Mouse (Mus musculus): ENCODE results near the gene Hoxc13. TPM values are rescaled to one million over a fixed set of nuclear protein-coding genes. Genes with fewer than 3 reads are reported as not detected.
A peak's percentile ranks its signal among the peaks of the same experiment; 100 is the strongest.

The Hoxc13 gene
- polyA plus RNA-seq, 1 experiment, result not detected

- no peaks in the 10 kb centered on the region for H3K4me1 ChIP-seq (ENCODE audit: control insufficient read depth, insufficient read depth, insufficient read length, low read length)
- no peak overlapping the region for H3K27ac ChIP-seq (replicated peaks; ENCODE audit: low read depth, low read length)
- no peak overlapping the region for H3K4me3 ChIP-seq (ENCODE audit: insufficient read depth, low read depth, low read length)
Observed at GRCm38 (mm10) chr15:102965892-102966775, 45.2 kb downstream of the Hoxc13 start.

DNA sequence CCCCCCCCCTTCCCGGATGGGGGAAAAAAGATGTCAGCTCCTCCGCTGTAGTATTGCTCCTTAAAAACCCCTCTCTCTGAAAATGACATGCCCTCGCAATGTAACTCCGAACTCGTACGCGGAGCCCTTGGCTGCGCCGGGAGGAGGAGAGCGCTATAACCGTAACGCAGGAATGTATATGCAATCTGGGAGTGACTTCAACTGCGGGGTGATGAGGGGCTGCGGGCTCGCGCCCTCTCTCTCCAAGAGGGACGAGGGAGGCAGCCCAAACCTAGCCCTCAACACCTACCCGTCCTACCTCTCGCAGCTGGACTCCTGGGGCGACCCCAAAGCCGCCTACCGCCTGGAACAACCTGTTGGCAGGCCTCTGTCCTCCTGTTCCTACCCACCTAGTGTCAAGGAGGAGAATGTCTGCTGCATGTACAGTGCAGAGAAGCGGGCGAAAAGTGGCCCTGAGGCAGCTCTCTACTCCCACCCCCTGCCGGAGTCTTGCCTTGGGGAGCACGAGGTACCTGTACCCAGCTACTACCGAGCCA is 45.9 kb downstream of the Hoxc13 start, which contains the start of gene Hoxc10:
Gene Hoxc10, plus strand, starts transcription at position 21 of the 536 bp plus-strand sequence.
- no peak within 1 kb of the TSS for H3K27ac ChIP-seq (replicated peaks; ENCODE audit: low read depth, low read length)
- no peaks in the 10 kb centered on the region for H3K4me1 ChIP-seq (ENCODE audit: control insufficient read depth, insufficient read depth, insufficient read length, low read length)
- no peak within 1 kb of the TSS for H3K4me3 ChIP-seq (ENCODE audit: insufficient read depth, low read depth, low read length)

GRCm38 (mm10) chr15:102967312-102967510 is 46.3 kb downstream of the Hoxc13 start, which contains the start of gene Hoxc5:
Gene Hoxc5, plus strand, starts transcription at chr15:102967443.
- Histone ChIP-seq H3K4me3 (ENCODE audit: insufficient read depth, low read depth, low read length) (no peak within 1 kb of the TSS), H3K27ac (replicated peaks; ENCODE audit: low read depth, low read length) (no peak within 1 kb of the TSS), H3K4me1 (ENCODE audit: control insufficient read depth, insufficient read depth, insufficient read length, low read length) (no peaks in the 10 kb centered on the region)

- H3K4me1 ChIP-seq (ENCODE audit: control insufficient read depth, insufficient read depth, insufficient read length, low read length), result no peaks in the 10 kb centered on the region
- H3K27ac ChIP-seq (replicated peaks; ENCODE audit: low read depth, low read length), result no peak overlapping the region
- no peak overlapping the region for H3K4me3 ChIP-seq (ENCODE audit: insufficient read depth, low read depth, low read length)
Observed at GRCm38 (mm10) chr15:102967511-102968397, 46.9 kb downstream of the Hoxc13 start.

DNA sequence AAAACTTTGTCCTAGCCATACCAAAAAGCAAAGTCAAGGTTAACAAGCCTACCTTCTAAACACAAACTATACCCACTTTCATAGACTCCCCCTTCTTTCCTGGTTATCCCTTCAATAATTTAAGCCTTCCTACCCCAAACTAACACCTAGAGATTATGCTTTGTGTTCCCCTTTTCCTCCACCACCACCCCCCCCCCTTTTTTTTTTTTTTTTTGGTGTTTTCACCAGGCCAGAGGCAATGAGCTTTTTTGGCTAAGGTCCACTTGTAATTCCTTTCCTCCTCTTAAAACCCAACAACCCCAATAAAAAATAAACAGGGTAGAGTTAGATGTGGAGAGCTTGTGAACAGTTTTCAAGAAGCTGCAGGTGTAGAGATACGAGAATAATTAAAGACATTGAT is 48.4 kb downstream of the Hoxc13 start:
- Histone ChIP-seq H3K4me1 (ENCODE audit: control insufficient read depth, insufficient read depth, insufficient read length, low read length) (no peaks in the 10 kb centered on the region), H3K27ac (replicated peaks; ENCODE audit: low read depth, low read length) (no peak overlapping the region), H3K4me3 (ENCODE audit: insufficient read depth, low read depth, low read length) (no peak overlapping the region)

GRCm38 (mm10) chr15:102970740-102971139 is 49.8 kb downstream of the Hoxc13 start:
- H3K4me1 ChIP-seq (ENCODE audit: control insufficient read depth, insufficient read depth, insufficient read length, low read length), result no peaks in the 10 kb centered on the region
- H3K4me3 ChIP-seq (ENCODE audit: insufficient read depth, low read depth, low read length), result no peak overlapping the region
- no peak overlapping the region for H3K27ac ChIP-seq (replicated peaks; ENCODE audit: low read depth, low read length)

DNA sequence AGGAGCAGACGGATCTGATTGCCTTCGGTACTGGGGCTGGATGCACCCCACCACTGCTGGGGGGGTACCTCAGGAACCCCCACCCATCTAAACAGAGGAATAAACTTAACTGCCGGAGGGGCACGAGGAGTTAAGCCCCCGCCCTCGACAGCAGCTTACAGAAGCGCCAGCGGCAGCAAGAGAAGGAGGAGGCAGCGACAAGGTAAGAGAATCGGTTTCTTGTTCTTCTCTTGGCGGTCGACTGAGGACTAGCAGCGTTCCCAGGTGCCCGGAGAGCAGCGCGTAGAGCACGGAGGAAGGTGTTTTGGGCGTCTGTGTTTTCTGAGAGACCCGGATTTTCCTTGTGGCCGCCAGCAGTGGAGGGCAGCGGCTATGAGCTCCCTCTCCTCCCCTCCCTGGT is 51.4 kb downstream of the Hoxc13 start:
- H3K4me3 ChIP-seq (ENCODE audit: insufficient read depth, low read depth, low read length), result no peak overlapping the region
- no peak overlapping the region for H3K27ac ChIP-seq (replicated peaks; ENCODE audit: low read depth, low read length)

GRCm38 (mm10) chr15:102972753-102973152 is 51.9 kb downstream of the Hoxc13 start:
- Histone ChIP-seq H3K4me1 (ENCODE audit: control insufficient read depth, insufficient read depth, insufficient read length, low read length) (no peaks in the 10 kb centered on the region), H3K27ac (replicated peaks; ENCODE audit: low read depth, low read length) (no peak overlapping the region), H3K4me3 (ENCODE audit: insufficient read depth, low read depth, low read length) (no peak overlapping the region)

More for the DNA sequence above, 51.4 kb downstream of the Hoxc13 start:
- no peaks in the 10 kb centered on the region for H3K4me1 ChIP-seq (ENCODE audit: control insufficient read depth, insufficient read depth, insufficient read length, low read length)

- no peak overlapping the region for H3K27ac ChIP-seq (replicated peaks; ENCODE audit: low read depth, low read length)
- H3K4me3 ChIP-seq (ENCODE audit: insufficient read depth, low read depth, low read length), result no peak overlapping the region
Observed at GRCm38 (mm10) chr15:102975034-102975433, 54.1 kb downstream of the Hoxc13 start.

GRCm38 (mm10) chr15:102975688-102976111 is 54.8 kb downstream of the Hoxc13 start:
- no peak overlapping the region for H3K4me3 ChIP-seq (ENCODE audit: insufficient read depth, low read depth, low read length)
- no peaks in the 10 kb centered on the region for H3K4me1 ChIP-seq (ENCODE audit: control insufficient read depth, insufficient read depth, insufficient read length, low read length)
- H3K27ac ChIP-seq (replicated peaks; ENCODE audit: low read depth, low read length), result no peak overlapping the region

More at GRCm38 (mm10) chr15:102975034-102975433, 54.1 kb downstream of the Hoxc13 start:
- no peaks in the 10 kb centered on the region for H3K4me1 ChIP-seq (ENCODE audit: control insufficient read depth, insufficient read depth, insufficient read length, low read length)

GRCm38 (mm10) chr15:102976171-102976570 is 55.3 kb downstream of the Hoxc13 start, which contains the start of gene Hoxc9:
Gene Hoxc9, plus strand, starts transcription at chr15:102976439.
- Histone ChIP-seq H3K27ac (replicated peaks; ENCODE audit: low read depth, low read length) (no peak within 1 kb of the TSS), H3K4me1 (ENCODE audit: control insufficient read depth, insufficient read depth, insufficient read length, low read length) (no peaks in the 10 kb centered on the region), H3K4me3 (ENCODE audit: insufficient read depth, low read depth, low read length) (peak within 1 kb of the TSS; percentile 47)

GRCm38 (mm10) chr15:102976631-102977422 is 55.9 kb downstream of the Hoxc13 start:
- H3K27ac ChIP-seq (replicated peaks; ENCODE audit: low read depth, low read length), result no peak overlapping the region
- H3K4me1 ChIP-seq (ENCODE audit: control insufficient read depth, insufficient read depth, insufficient read length, low read length), result no peaks in the 10 kb centered on the region
- peak overlapping the region; percentile 47 for H3K4me3 ChIP-seq (ENCODE audit: insufficient read depth, low read depth, low read length)

- Histone ChIP-seq H3K4me1 (ENCODE audit: control insufficient read depth, insufficient read depth, insufficient read length, low read length) (no peaks in the 10 kb centered on the region; the same call in 1 of the 2 replicates), H3K27ac (replicated peaks; ENCODE audit: low read depth, low read length) (no peak overlapping the region), H3K4me3 (ENCODE audit: insufficient read depth, low read depth, low read length) (peak overlapping the region; percentile 47)
Observed at GRCm38 (mm10) chr15:102977423-102977974, 56.6 kb downstream of the Hoxc13 start.
